Comparison of ENCODE assay signal across 9 mouse cellular contexts in the genomic region with DNA sequence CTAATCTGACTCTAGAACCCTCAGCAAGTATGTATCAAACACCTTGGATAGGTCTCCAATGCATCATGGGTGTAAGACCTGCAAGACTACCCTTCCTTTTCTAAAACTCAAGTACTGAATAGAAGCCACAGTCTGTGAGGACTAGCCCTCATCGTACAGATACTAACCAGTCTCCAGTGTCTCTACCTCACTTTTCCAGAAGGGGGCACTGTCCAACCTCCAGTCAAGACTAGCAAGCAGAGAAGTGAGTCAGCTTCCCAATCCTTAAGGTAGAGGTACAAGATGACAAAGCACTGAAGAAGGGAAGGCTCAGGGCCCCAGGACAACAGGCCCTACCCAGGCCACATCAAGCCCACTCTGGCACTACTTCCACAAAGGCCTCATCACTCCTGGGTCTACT. TPM values are rescaled to one million over a fixed set of nuclear protein-coding genes. Genes with fewer than 3 reads are reported as not detected.
DNase-seq lines count a peak whose midpoint lies in the region; ATAC-seq lines count a peak whose summit lies in the region.
"Had no signal": no experiment of that assay in that cellular context is flagged by ENCODE, and none has a peak within 500 bp of the region (broad histone marks: within the 10 kb centered on the region; RNA-seq: fewer than 3 reads in every experiment).

No protein-coding gene starts in this region.

- WGBS in midbrain, embryonic 11.5 days: 56% methylated on average over 1 of the region's 1 CpGs
- 13% methylated on average over 1 of the region's 1 CpGs for whole genome bisulfite sequencing in midbrain, embryonic 16.5 days

- peaks cover 8% of the 10 kb centered on the region for H3K4me1 ChIP-seq in midbrain, embryonic 11.5 days (ENCODE audit: control insufficient read depth, insufficient read depth, low read length)
- peaks cover 25% of the 10 kb centered on the region for H3K4me1 ChIP-seq in midbrain, embryonic 16.5 days (ENCODE audit: control insufficient read depth, insufficient read depth, low read length)

- no peak overlapping the region for H3K9ac ChIP-seq in midbrain, embryonic 11.5 days (ENCODE audit: low read length)
- no peak overlapping the region for H3K9ac ChIP-seq in midbrain, embryonic 16.5 days (ENCODE audit: low read depth, low read length)

- H3K4me3 ChIP-seq in midbrain, embryonic 11.5 days (ENCODE audit: low read depth, low read length): no peak overlapping the region
- H3K4me3 ChIP-seq in midbrain, embryonic 16.5 days (ENCODE audit: low read depth, low read length): no peak overlapping the region
- H3K4me3 ChIP-seq: neural tube, embryonic 13.5 days had no signal

- no peak overlapping the region for H3K27ac ChIP-seq in midbrain, embryonic 11.5 days (ENCODE audit: low read depth, low read length)
- no peak overlapping the region for H3K27ac ChIP-seq in midbrain, embryonic 16.5 days (ENCODE audit: low read length)
- H3K27ac ChIP-seq: neural tube, embryonic 13.5 days had no signal

- H3K4me2 ChIP-seq in midbrain, embryonic 11.5 days: no peak overlapping the region
- H3K4me2 ChIP-seq in midbrain, embryonic 16.5 days (ENCODE audit: low read length): no peak overlapping the region
- H3K4me2 ChIP-seq: neural tube, embryonic 13.5 days had no signal

- DNase-seq in midbrain, embryonic 11.5 days (ENCODE audit: low spot score, missing footprints): peak; percentile 93
- DNase-seq in embryo, embryonic 10 days (ENCODE audit: low spot score): peak; percentile 79
- peak; percentile 78 for DNase-seq in liver
- peak; percentile 82 for DNase-seq in thymus, postnatal 4 days

- ATAC-seq in midbrain, embryonic 11.5 days (ENCODE audit: low FRiP score): no peak
- ATAC-seq in midbrain, embryonic 16.5 days: no peak
- peak; percentile 33 for ATAC-seq in activated CD4-positive, CD25-positive, alpha-beta regulatory T cell, adult 4 months
- ATAC-seq in inflammation-experienced regulatory T-cells, adult 6 months: peak; percentile 21
- peak; percentile 52 for ATAC-seq in neutrophil, adult 5-6 weeks (ENCODE audit: extremely low read depth, insufficient number of reproducible peaks, low FRiP score, poor library complexity, severe bottlenecking)

- H3K9me3 ChIP-seq in midbrain, embryonic 11.5 days (ENCODE audit: control insufficient read depth, low read length): no peaks in the 10 kb centered on the region
- H3K9me3 ChIP-seq in midbrain, embryonic 16.5 days (replicated peaks; ENCODE audit: control insufficient read depth, low read length, poor library complexity, severe bottlenecking): no peaks in the 10 kb centered on the region
- H3K9me3 ChIP-seq: neural tube, embryonic 13.5 days had no signal

- H3K36me3 ChIP-seq in midbrain, embryonic 11.5 days (ENCODE audit: control insufficient read depth, insufficient read depth, low read length): peaks cover 7% of the 10 kb centered on the region
- H3K36me3 ChIP-seq in midbrain, embryonic 16.5 days (ENCODE audit: control insufficient read depth, insufficient read depth, low read length): peaks cover 23% of the 10 kb centered on the region

- H3K27me3 ChIP-seq in midbrain, embryonic 11.5 days (ENCODE audit: control insufficient read depth, insufficient read depth, low read length): no peaks in the 10 kb centered on the region
- no peaks in the 10 kb centered on the region for H3K27me3 ChIP-seq in midbrain, embryonic 16.5 days (ENCODE audit: control insufficient read depth, insufficient read depth, low read depth, low read length)
- H3K27me3 ChIP-seq: neural tube, embryonic 13.5 days had no signal

RNA-seq across cellular contexts. Expression of a gene that starts 3.3 kb away (rescaled TPM):
- 137 and 139 TPM in 2 replicates for polyA plus RNA-seq in midbrain, embryonic 11.5 days (2014; fragmentation: Nextera tagmentation; extraction: Ambion mirVana)
- polyA plus RNA-seq in midbrain, embryonic 16.5 days (2015; fragmentation: Nextera tagmentation; extraction: Ambion mirVana): 99.9 and 103 TPM in 2 replicates
- polyA plus RNA-seq in activated CD4-positive, CD25-positive, alpha-beta regulatory T cell, adult 4 months (2017; shearing (Covaris generic)): 10 to 100 TPM; 75.1 to 87.6 TPM
- 100 to 1,000 TPM in 1 of 3 experiments, 10 to 100 TPM in 2; 80.1 to 102 (median 86.7) TPM for polyA plus RNA-seq in inflammation-experienced regulatory T-cells, adult 6 months (2017; shearing (Covaris generic))
- total RNA-seq in neutrophil, adult 5-6 weeks (2017): 49.6 and 56.1 TPM in 2 replicates

RNA-seq across cellular contexts. Expression of a gene that starts 3.5 kb away (rescaled TPM):
- polyA plus RNA-seq in midbrain, embryonic 11.5 days (2014; fragmentation: Nextera tagmentation; extraction: Ambion mirVana): 0.07 TPM in 1 of 2 replicates, not detected in the other
- polyA plus RNA-seq in midbrain, embryonic 16.5 days (2015; fragmentation: Nextera tagmentation; extraction: Ambion mirVana): 0.38 and 0.41 TPM in 2 replicates
- polyA plus RNA-seq in activated CD4-positive, CD25-positive, alpha-beta regulatory T cell, adult 4 months (2017; shearing (Covaris generic)): under 1 TPM; 0.28 to 0.50 TPM
- under 1 TPM; 0.16 to 0.36 (median 0.34) TPM for polyA plus RNA-seq in inflammation-experienced regulatory T-cells, adult 6 months (2017; shearing (Covaris generic))
- not detected in 2 replicates for total RNA-seq in neutrophil, adult 5-6 weeks (2017)

RNA-seq across cellular contexts. Expression of a gene that starts 14.1 kb away (rescaled TPM):
- polyA plus RNA-seq in midbrain, embryonic 11.5 days (2014; fragmentation: Nextera tagmentation; extraction: Ambion mirVana): 49.0 and 54.0 TPM in 2 replicates
- 90.1 and 97.5 TPM in 2 replicates for polyA plus RNA-seq in midbrain, embryonic 16.5 days (2015; fragmentation: Nextera tagmentation; extraction: Ambion mirVana)
- polyA plus RNA-seq in activated CD4-positive, CD25-positive, alpha-beta regulatory T cell, adult 4 months (2017; shearing (Covaris generic)): 100 to 1,000 TPM; 115 to 121 TPM
- 100 to 1,000 TPM; 110 to 139 (median 122) TPM for polyA plus RNA-seq in inflammation-experienced regulatory T-cells, adult 6 months (2017; shearing (Covaris generic))
- 74.5 and 91.8 TPM in 2 replicates for total RNA-seq in neutrophil, adult 5-6 weeks (2017)

RNA-seq across cellular contexts. Expression of a gene that starts 14.2 kb away (rescaled TPM):
- 46.5 and 48.4 TPM in 2 replicates for polyA plus RNA-seq in midbrain, embryonic 11.5 days (2014; fragmentation: Nextera tagmentation; extraction: Ambion mirVana)
- polyA plus RNA-seq in midbrain, embryonic 16.5 days (2015; fragmentation: Nextera tagmentation; extraction: Ambion mirVana): 58.6 and 59.2 TPM in 2 replicates
- 10 to 100 TPM; 41.8 to 46.6 TPM for polyA plus RNA-seq in activated CD4-positive, CD25-positive, alpha-beta regulatory T cell, adult 4 months (2017; shearing (Covaris generic))
- polyA plus RNA-seq in inflammation-experienced regulatory T-cells, adult 6 months (2017; shearing (Covaris generic)): 10 to 100 TPM; 31.8 to 57.2 (median 52.2) TPM
- total RNA-seq in neutrophil, adult 5-6 weeks (2017): 40.9 and 44.7 TPM in 2 replicates

RNA-seq across cellular contexts. Expression of a gene that starts 19.8 kb away (rescaled TPM):
- polyA plus RNA-seq in midbrain, embryonic 11.5 days (2014; fragmentation: Nextera tagmentation; extraction: Ambion mirVana): 631 and 654 TPM in 2 replicates
- polyA plus RNA-seq in midbrain, embryonic 16.5 days (2015; fragmentation: Nextera tagmentation; extraction: Ambion mirVana): 376 and 399 TPM in 2 replicates
- polyA plus RNA-seq in activated CD4-positive, CD25-positive, alpha-beta regulatory T cell, adult 4 months (2017; shearing (Covaris generic)): 1,000 to 10,000 TPM in 1 of 2 experiments, 100 to 1,000 TPM in 1; 720 to 1,212 TPM
- 1,000 to 10,000 TPM in 1 of 3 experiments, 100 to 1,000 TPM in 2; 540 to 1,152 (median 653) TPM for polyA plus RNA-seq in inflammation-experienced regulatory T-cells, adult 6 months (2017; shearing (Covaris generic))
- 711 and 793 TPM in 2 replicates for total RNA-seq in neutrophil, adult 5-6 weeks (2017)

Comparison
In these comparisons a context has a peak if more than half of its experiments do, and no peak if none do; other contexts are left out.
1. ATAC-seq: peak in activated CD4-positive, CD25-positive, alpha-beta regulatory T cell, adult 4 months (single experiment), inflammation-experienced regulatory T-cells, adult 6 months (single experiment) and neutrophil, adult 5-6 weeks (single experiment); none in midbrain, embryonic 11.5 days (single experiment) and midbrain, embryonic 16.5 days (single experiment).
2. Peak in every context shown above with its lines, with median percentiles within 50 percentile points of each other: DNase-seq.